Mouse (Mus musculus): ENCODE results near the gene Ung. TPM values are rescaled to one million over a fixed set of nuclear protein-coding genes. Genes with fewer than 3 reads are reported as not detected.

The Ung gene
- polyA plus RNA-seq, 1 experiment from 2014 or later = 26.3 TPM

DNA sequence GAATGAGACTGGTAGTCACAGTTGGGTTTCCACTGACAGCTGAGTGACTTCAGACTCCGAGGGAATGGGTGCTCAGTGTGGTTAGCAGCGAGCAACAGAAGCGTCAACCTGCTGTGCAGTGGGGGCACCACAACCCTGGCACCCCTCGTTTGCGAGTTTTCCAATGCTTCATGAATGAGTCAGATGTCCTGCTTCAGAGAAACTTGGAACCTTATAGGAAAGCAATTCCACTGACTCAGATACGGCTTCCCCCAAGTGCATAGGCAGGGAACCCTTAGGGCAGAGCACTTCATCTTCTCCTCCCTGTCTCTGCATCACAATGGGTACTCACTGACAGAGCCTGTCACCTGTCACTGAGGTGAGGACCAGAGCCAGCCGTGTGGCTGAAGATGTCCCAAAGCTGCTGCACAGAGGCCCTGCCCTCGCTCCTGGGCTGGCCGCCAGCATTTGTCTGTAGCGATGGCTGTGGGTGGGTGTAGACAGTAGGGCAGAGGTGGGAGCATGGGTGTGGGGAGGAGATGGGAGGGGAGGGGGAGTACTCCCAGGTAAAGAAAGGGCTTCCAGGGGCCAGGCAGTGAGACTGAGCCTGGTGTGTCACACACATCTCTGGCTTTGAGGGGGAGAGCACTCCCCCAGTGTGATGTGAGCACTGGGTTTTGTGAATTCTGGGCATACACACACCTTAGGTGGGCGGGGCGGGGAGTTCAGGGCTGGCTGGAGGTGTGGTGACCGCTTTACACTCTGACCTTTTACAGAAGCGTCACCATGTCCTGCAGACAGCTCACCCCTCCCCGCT lies 7.5 kb downstream of the Ung start:
- Histone ChIP-seq H3K36me3 (ENCODE audit: control insufficient read depth, insufficient read depth, low read length) (peaks cover 9% of the 10 kb centered on the region), H3K4me1 (ENCODE audit: control insufficient read depth, insufficient read depth, low read length) (peaks cover 38% of the 10 kb centered on the region), H3K9ac (ENCODE audit: low read depth, low read length) (no peak overlapping the region), H3K9me3 (replicated peaks; ENCODE audit: control insufficient read depth, low read length) (no peaks in the 10 kb centered on the region), H3K27me3 (ENCODE audit: control insufficient read depth, insufficient read depth, low read length) (no peaks in the 10 kb centered on the region), H3K27ac (ENCODE audit: low read depth, low read length) (0 out of 2 replicates have a peak overlapping the region, but pooled peaks have one; percentile 74), H3K4me3 (ENCODE audit: low read depth, low read length) (no peak overlapping the region), H3K4me2 (no peak overlapping the region)
- WGBS (ENCODE audit: insufficient replicate concordance) = 81% methylated on average over 15 of the region's 15 CpGs
- no peak for ATAC-seq (replicated peaks; ENCODE audit: insufficient number of reproducible peaks, low FRiP score, low TSS enrichment)

- no peak overlapping the region for H3K9ac ChIP-seq (ENCODE audit: low read depth, low read length)
- peaks cover 32% of the 10 kb centered on the region for H3K4me1 ChIP-seq (ENCODE audit: control insufficient read depth, insufficient read depth, low read length)
- ATAC-seq (replicated peaks; ENCODE audit: insufficient number of reproducible peaks, low FRiP score, low TSS enrichment) = no peak
Observed at GRCm38 (mm10) chr5:114138277-114139164, 8.3 kb downstream of the Ung start.

GRCm38 (mm10) chr5:114139175-114139574 lies 9.0 kb downstream of the Ung start:
- no peak overlapping the region for H3K9ac ChIP-seq (ENCODE audit: low read depth, low read length)
- H3K36me3 ChIP-seq (ENCODE audit: control insufficient read depth, insufficient read depth, low read length) = peaks cover 9% of the 10 kb centered on the region
- ATAC-seq (replicated peaks; ENCODE audit: insufficient number of reproducible peaks, low FRiP score, low TSS enrichment) = no peak
- peak overlapping the region; percentile 74 for H3K27ac ChIP-seq (ENCODE audit: low read depth, low read length)
- H3K4me3 ChIP-seq (ENCODE audit: low read depth, low read length) = no peak overlapping the region
- WGBS (ENCODE audit: insufficient replicate concordance) = 38% methylated on average over 9 of the region's 9 CpGs
- H3K4me1 ChIP-seq (ENCODE audit: control insufficient read depth, insufficient read depth, low read length) = peaks cover 27% of the 10 kb centered on the region
- H3K4me2 ChIP-seq = no peak overlapping the region
- no peaks in the 10 kb centered on the region for H3K9me3 ChIP-seq (replicated peaks; ENCODE audit: control insufficient read depth, low read length)
- no peaks in the 10 kb centered on the region for H3K27me3 ChIP-seq (ENCODE audit: control insufficient read depth, insufficient read depth, low read length)

More at GRCm38 (mm10) chr5:114138277-114139164, 8.3 kb downstream of the Ung start:
- Histone ChIP-seq H3K4me2 (no peak overlapping the region), H3K36me3 (ENCODE audit: control insufficient read depth, insufficient read depth, low read length) (peaks cover 9% of the 10 kb centered on the region), H3K4me3 (ENCODE audit: low read depth, low read length) (no peak overlapping the region), H3K9me3 (replicated peaks; ENCODE audit: control insufficient read depth, low read length) (no peaks in the 10 kb centered on the region), H3K27me3 (ENCODE audit: control insufficient read depth, insufficient read depth, low read length) (no peaks in the 10 kb centered on the region), H3K27ac (ENCODE audit: low read depth, low read length) (peak overlapping the region; percentile 74)
- WGBS (ENCODE audit: insufficient replicate concordance) = 74% methylated on average over 21 of the region's 21 CpGs

DNA sequence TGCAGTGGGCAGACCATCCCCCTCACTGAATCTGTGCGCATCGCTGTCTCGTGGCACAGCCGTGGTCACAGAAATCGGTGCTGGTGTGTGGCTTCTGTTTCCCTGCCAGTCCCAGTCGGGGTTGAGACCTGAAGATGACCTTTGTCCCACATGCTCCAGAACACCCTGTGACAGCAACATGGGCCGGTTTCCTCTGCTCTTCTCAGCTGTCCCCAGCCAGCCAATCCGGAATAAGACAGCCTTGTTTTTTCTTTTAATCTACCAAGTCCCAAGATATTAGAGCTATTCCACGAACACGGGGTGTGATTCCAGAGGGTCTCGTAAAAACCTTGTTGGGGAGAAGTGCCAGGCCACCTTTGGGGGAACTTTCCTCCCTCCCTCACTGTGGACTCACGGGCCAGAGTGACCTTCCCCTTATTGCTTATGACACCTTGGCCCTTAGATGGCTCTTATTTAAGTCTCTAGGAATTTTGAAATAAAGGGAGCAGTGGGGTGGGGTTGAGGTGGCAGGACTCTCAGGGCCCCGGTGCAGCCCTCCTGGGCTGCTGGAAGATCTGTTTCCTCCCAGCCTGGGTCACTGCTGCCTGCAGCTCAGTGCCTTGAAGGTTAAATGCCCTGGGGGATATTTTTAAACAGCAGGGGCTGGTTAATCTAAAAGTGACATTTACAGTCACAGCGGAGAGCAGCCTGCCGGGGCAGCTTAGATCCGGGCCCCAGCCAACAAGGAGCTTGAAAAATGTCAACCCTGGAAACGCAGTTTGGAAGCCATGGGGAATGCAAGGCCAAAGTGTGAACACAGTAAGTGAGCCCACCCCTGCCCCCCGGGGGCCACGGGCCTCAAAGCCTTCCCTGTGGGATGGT lies 16.1 kb downstream of the Ung start, which contains the start of gene Acacb:
Acacb (plus strand) TSS at position 508 of the 861 bp plus-strand sequence.
- Histone ChIP-seq H3K9me3 (replicated peaks; ENCODE audit: control insufficient read depth, low read length) (no peaks in the 10 kb centered on the region), H3K27me3 (ENCODE audit: control insufficient read depth, insufficient read depth, low read length) (no peaks in the 10 kb centered on the region), H3K4me3 (ENCODE audit: low read depth, low read length) (peak within 1 kb of the TSS; percentile 44), H3K27ac (ENCODE audit: low read depth, low read length) (peak within 1 kb of the TSS; percentile 95), H3K9ac (ENCODE audit: low read depth, low read length) (peak within 1 kb of the TSS; percentile 74), H3K36me3 (ENCODE audit: control insufficient read depth, insufficient read depth, low read length) (no peaks in the 10 kb centered on the region), H3K4me2 (peak within 1 kb of the TSS; percentile 62), H3K4me1 (ENCODE audit: control insufficient read depth, insufficient read depth, low read length) (peaks cover 15% of the 10 kb centered on the region)
- WGBS (ENCODE audit: insufficient replicate concordance) = 22% methylated on average over 19 of the region's 19 CpGs
- ATAC-seq (replicated peaks; ENCODE audit: insufficient number of reproducible peaks, low FRiP score, low TSS enrichment) = peak; percentile 3; the same call in 1 of the 2 replicates

- peaks cover 21% of the 10 kb centered on the region for H3K4me1 ChIP-seq (ENCODE audit: control insufficient read depth, insufficient read depth, low read length)
- no peak for ATAC-seq (replicated peaks; ENCODE audit: insufficient number of reproducible peaks, low FRiP score, low TSS enrichment)
- peak overlapping the region; percentile 62 for H3K4me2 ChIP-seq
- H3K4me3 ChIP-seq (ENCODE audit: low read depth, low read length) = peak overlapping the region; percentile 44
- H3K36me3 ChIP-seq (ENCODE audit: control insufficient read depth, insufficient read depth, low read length) = no peaks in the 10 kb centered on the region
- peak overlapping the region; percentile 74 for H3K9ac ChIP-seq (ENCODE audit: low read depth, low read length)
- no peaks in the 10 kb centered on the region for H3K9me3 ChIP-seq (replicated peaks; ENCODE audit: control insufficient read depth, low read length)
- peak overlapping the region; percentile 95 for H3K27ac ChIP-seq (ENCODE audit: low read depth, low read length)
- 56% methylated on average over 14 of the region's 14 CpGs for WGBS (ENCODE audit: insufficient replicate concordance)
- no peaks in the 10 kb centered on the region for H3K27me3 ChIP-seq (ENCODE audit: control insufficient read depth, insufficient read depth, low read length)
Observed at GRCm38 (mm10) chr5:114147043-114147972, 17.1 kb downstream of the Ung start.

DNA sequence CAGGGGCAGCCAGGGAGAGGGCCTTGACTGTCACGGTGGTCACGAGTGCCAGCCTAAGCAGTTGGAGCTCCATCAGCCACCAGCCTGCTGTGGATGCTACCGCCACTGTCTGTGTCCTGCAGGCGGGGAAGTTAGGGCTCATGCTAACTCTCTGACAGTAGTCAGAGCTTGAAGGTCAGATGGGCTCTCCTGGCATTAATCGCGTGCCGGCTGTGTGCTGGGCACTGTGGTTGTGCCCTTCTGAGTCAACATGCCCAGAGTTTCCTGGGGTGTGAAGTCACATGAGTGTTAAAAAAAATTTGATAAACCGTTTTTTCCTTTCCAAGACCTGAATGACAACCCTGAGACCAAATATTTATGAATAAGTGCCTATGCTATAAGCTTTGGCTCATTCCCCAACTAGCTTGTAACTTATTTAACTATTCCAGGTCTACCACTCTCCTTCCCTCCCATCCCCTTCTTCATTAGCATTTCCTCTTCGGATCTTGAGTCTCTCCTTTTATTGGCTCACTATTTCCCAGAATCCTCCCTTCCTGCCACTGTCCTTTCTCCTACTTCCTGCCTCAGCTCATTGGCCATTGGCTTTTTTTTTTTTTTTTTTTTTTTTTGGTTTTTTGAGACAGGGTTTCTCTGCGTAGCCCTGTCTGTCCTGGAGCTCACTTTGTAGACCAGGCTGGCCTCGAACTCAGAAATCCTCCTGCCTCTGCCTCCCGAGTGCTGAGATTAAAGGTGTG lies 22.3 kb downstream of the Ung start:
- Histone ChIP-seq H3K27me3 (ENCODE audit: control insufficient read depth, insufficient read depth, low read length) (no peaks in the 10 kb centered on the region), H3K9me3 (replicated peaks; ENCODE audit: control insufficient read depth, low read length) (no peaks in the 10 kb centered on the region), H3K27ac (ENCODE audit: low read depth, low read length) (no peak overlapping the region), H3K9ac (ENCODE audit: low read depth, low read length) (no peak overlapping the region), H3K4me2 (no peak overlapping the region), H3K4me1 (ENCODE audit: control insufficient read depth, insufficient read depth, low read length) (peaks cover 21% of the 10 kb centered on the region; the same call in 1 of the 2 replicates), H3K4me3 (ENCODE audit: low read depth, low read length) (no peak overlapping the region), H3K36me3 (ENCODE audit: control insufficient read depth, insufficient read depth, low read length) (no peaks in the 10 kb centered on the region)
- no peak for ATAC-seq (replicated peaks; ENCODE audit: insufficient number of reproducible peaks, low FRiP score, low TSS enrichment)
- whole genome bisulfite sequencing (ENCODE audit: insufficient replicate concordance) = 79% methylated on average over 12 of the region's 12 CpGs

- Histone ChIP-seq H3K36me3 (ENCODE audit: control insufficient read depth, insufficient read depth, low read length) (no peaks in the 10 kb centered on the region), H3K4me3 (ENCODE audit: low read depth, low read length) (peak overlapping the region; percentile 16; the same call in 1 of the 2 replicates), H3K27ac (ENCODE audit: low read depth, low read length) (no peak overlapping the region), H3K4me2 (peak overlapping the region; percentile 44), H3K27me3 (ENCODE audit: control insufficient read depth, insufficient read depth, low read length) (no peaks in the 10 kb centered on the region), H3K9me3 (replicated peaks; ENCODE audit: control insufficient read depth, low read length) (no peaks in the 10 kb centered on the region), H3K9ac (ENCODE audit: low read depth, low read length) (no peak overlapping the region), H3K4me1 (ENCODE audit: control insufficient read depth, insufficient read depth, low read length) (peaks cover 21% of the 10 kb centered on the region; the same call in 1 of the 2 replicates)
- ATAC-seq (replicated peaks; ENCODE audit: insufficient number of reproducible peaks, low FRiP score, low TSS enrichment) = no peak
- WGBS (ENCODE audit: insufficient replicate concordance) = 8% methylated on average over 12 of the region's 12 CpGs
Observed at GRCm38 (mm10) chr5:114153490-114153889, 23.3 kb downstream of the Ung start.
